Mouse (Mus musculus): ENCODE results near the gene Rpf1. TPM values are rescaled to one million over a fixed set of nuclear protein-coding genes. Genes with fewer than 3 reads are reported as not detected.

Rpf1 gene
- polyA plus RNA-seq, 2 experiments: 41.5 to 46.2 TPM

GRCm38 (mm10) chr3:146500810-146501201 is 20.4 kb downstream of the Rpf1 start:
- WGBS: 4% methylated on average over 5 of the region's 5 CpGs

GRCm38 (mm10) chr3:146500003-146500809 is 21.0 kb downstream of the Rpf1 start:
- Histone ChIP-seq H3K9ac (ENCODE audit: low read depth, low read length, severe bottlenecking) (peak overlapping the region; percentile 94), H3K4me2 (replicated peaks; ENCODE audit: low read depth, low read length, severe bottlenecking) (peak overlapping the region; percentile 79), H3K4me1 (ENCODE audit: control insufficient read depth, insufficient read depth, low read length) (peaks cover 16% of the 10 kb centered on the region), H3K27me3 (ENCODE audit: control insufficient read depth, insufficient read depth, low read length) (no peaks in the 10 kb centered on the region), H3K27ac (replicated peaks; ENCODE audit: low read depth, low read length) (peak overlapping the region; percentile 96), H3K9me3 (ENCODE audit: control insufficient read depth, low read length) (no peaks in the 10 kb centered on the region), H3K4me3 (replicated peaks; ENCODE audit: low read length) (peak overlapping the region; percentile 93), H3K36me3 (ENCODE audit: control insufficient read depth, insufficient read depth, low read length) (peaks cover 18% of the 10 kb centered on the region)
- WGBS: 1% methylated on average over 24 of the region's 57 CpGs
- peak; percentile 60 for DNase-seq (ENCODE audit: low spot score)
- peak; percentile 77 for ATAC-seq (ENCODE audit: low FRiP score, low read depth)
- TF ChIP-seq POLR2A (IDR thresholded peaks at IDR 0.05; ENCODE audit: borderline replicate concordance, extremely low read depth, insufficient read depth, insufficient read length): no peak

More at GRCm38 (mm10) chr3:146500810-146501201, 20.4 kb downstream of the Rpf1 start:
- Histone ChIP-seq H3K9ac (ENCODE audit: low read depth, low read length, severe bottlenecking) (peak overlapping the region; percentile 94), H3K4me3 (replicated peaks; ENCODE audit: low read length) (peak overlapping the region; percentile 93), H3K9me3 (ENCODE audit: control insufficient read depth, low read length) (no peaks in the 10 kb centered on the region), H3K27ac (replicated peaks; ENCODE audit: low read depth, low read length) (peak overlapping the region; percentile 96; the same call in 1 of the 2 replicates), H3K4me2 (replicated peaks; ENCODE audit: low read depth, low read length, severe bottlenecking) (peak overlapping the region; percentile 79), H3K36me3 (ENCODE audit: control insufficient read depth, insufficient read depth, low read length) (peaks cover 23% of the 10 kb centered on the region), H3K27me3 (ENCODE audit: control insufficient read depth, insufficient read depth, low read length) (no peaks in the 10 kb centered on the region), H3K4me1 (ENCODE audit: control insufficient read depth, insufficient read depth, low read length) (peaks cover 16% of the 10 kb centered on the region)
- TF ChIP-seq POLR2A (IDR thresholded peaks at IDR 0.05; ENCODE audit: borderline replicate concordance, extremely low read depth, insufficient read depth, insufficient read length): no peak
- DNase-seq (ENCODE audit: low spot score) (no peak), ATAC-seq (ENCODE audit: low FRiP score, low read depth) (no peak)

GRCm38 (mm10) chr3:146499431-146500002 is 21.7 kb downstream of the Rpf1 start, which contains the start of the genes Spata1 and Gng5:
Gene Spata1 (minus strand): TSS chr3:146499753.
Gene Gng5 (plus strand): TSS chr3:146499807.
- peaks cover 14% of the 10 kb centered on the region for H3K36me3 ChIP-seq (ENCODE audit: control insufficient read depth, insufficient read depth, low read length)
- peak within 1 kb of the TSS; percentile 96 for H3K27ac ChIP-seq (replicated peaks; ENCODE audit: low read depth, low read length)
- H3K4me3 ChIP-seq (replicated peaks; ENCODE audit: low read length): peak within 1 kb of the TSS; percentile 93
- peak within 1 kb of the TSS; percentile 79 for H3K4me2 ChIP-seq (replicated peaks; ENCODE audit: low read depth, low read length, severe bottlenecking)
- ATAC-seq (ENCODE audit: low FRiP score, low read depth) (peak; percentile 92), DNase-seq (ENCODE audit: low spot score) (peak; percentile 89)
- under 1% methylated on average over 27 of the region's 88 CpGs for WGBS
- peaks cover 16% of the 10 kb centered on the region for H3K4me1 ChIP-seq (ENCODE audit: control insufficient read depth, insufficient read depth, low read length)
- TF ChIP-seq POLR2A (IDR thresholded peaks at IDR 0.05; ENCODE audit: borderline replicate concordance, extremely low read depth, insufficient read depth, insufficient read length): peak; percentile 78; the same call in 1 of the 2 replicates
- no peaks in the 10 kb centered on the region for H3K9me3 ChIP-seq (ENCODE audit: control insufficient read depth, low read length)
- H3K27me3 ChIP-seq (ENCODE audit: control insufficient read depth, insufficient read depth, low read length): no peaks in the 10 kb centered on the region
- peak within 1 kb of the TSS; percentile 94 for H3K9ac ChIP-seq (ENCODE audit: low read depth, low read length, severe bottlenecking)

- ATAC-seq (ENCODE audit: low FRiP score, low read depth) (no peak), DNase-seq (ENCODE audit: low spot score) (peak; percentile 32)
- peaks cover 16% of the 10 kb centered on the region for H3K4me1 ChIP-seq (ENCODE audit: control insufficient read depth, insufficient read depth, low read length)
- no peak for TF ChIP-seq POLR2A (IDR thresholded peaks at IDR 0.05; ENCODE audit: borderline replicate concordance, extremely low read depth, insufficient read depth, insufficient read length)
- no peaks in the 10 kb centered on the region for H3K9me3 ChIP-seq (ENCODE audit: control insufficient read depth, low read length)
- peak overlapping the region; percentile 93 for H3K4me3 ChIP-seq (replicated peaks; ENCODE audit: low read length)
- 2% methylated on average over 13 of the region's 13 CpGs for WGBS
- peaks cover 9% of the 10 kb centered on the region for H3K36me3 ChIP-seq (ENCODE audit: control insufficient read depth, insufficient read depth, low read length)
- no peaks in the 10 kb centered on the region for H3K27me3 ChIP-seq (ENCODE audit: control insufficient read depth, insufficient read depth, low read length)
- peak overlapping the region; percentile 94 for H3K9ac ChIP-seq (ENCODE audit: low read depth, low read length, severe bottlenecking)
- H3K27ac ChIP-seq (replicated peaks; ENCODE audit: low read depth, low read length): peak overlapping the region; percentile 96
- peak overlapping the region; percentile 52 for H3K4me2 ChIP-seq (replicated peaks; ENCODE audit: low read depth, low read length, severe bottlenecking)
These were observed 22.2 kb downstream of the Rpf1 start for GRCm38 (mm10) chr3:146498989-146499388.

GRCm38 (mm10) chr3:146494941-146495340 is 26.3 kb downstream of the Rpf1 start:
- Histone ChIP-seq H3K27me3 (ENCODE audit: control insufficient read depth, insufficient read depth, low read length) (no peaks in the 10 kb centered on the region), H3K9me3 (ENCODE audit: control insufficient read depth, low read length) (no peaks in the 10 kb centered on the region), H3K4me1 (ENCODE audit: control insufficient read depth, insufficient read depth, low read length) (no peaks in the 10 kb centered on the region), H3K9ac (ENCODE audit: low read depth, low read length, severe bottlenecking) (no peak overlapping the region), H3K36me3 (ENCODE audit: control insufficient read depth, insufficient read depth, low read length) (no peaks in the 10 kb centered on the region), H3K4me2 (replicated peaks; ENCODE audit: low read depth, low read length, severe bottlenecking) (no peak overlapping the region), H3K4me3 (replicated peaks; ENCODE audit: low read length) (no peak overlapping the region), H3K27ac (replicated peaks; ENCODE audit: low read depth, low read length) (no peak overlapping the region)
- DNase-seq (ENCODE audit: low spot score) (no peak), ATAC-seq (ENCODE audit: low FRiP score, low read depth) (no peak)
- WGBS: 85% methylated on average over 8 of the region's 8 CpGs
- no peak for TF ChIP-seq POLR2A (IDR thresholded peaks at IDR 0.05; ENCODE audit: borderline replicate concordance, extremely low read depth, insufficient read depth, insufficient read length)
